Mouse (Mus musculus): Measurements from ENCODE around the gene Mroh2a. TPM values are rescaled to one million over a fixed set of nuclear protein-coding genes. Genes with fewer than 3 reads are reported as not detected.

Mroh2a gene
- total and polyA plus RNA-seq, 3 experiments = 0.06 to 0.13 TPM; not detected in 1

GRCm38 (mm10) chr1:88250023-88250422, 23.2 kb downstream of the Mroh2a start:
- Histone ChIP-seq H3K4me1 (ENCODE audit: control insufficient read depth, insufficient read depth, low read length) (no peaks in the 10 kb centered on the region), H3K79me2 (replicated peaks; ENCODE audit: control insufficient read depth, insufficient read depth, low read length) (no peaks in the 10 kb centered on the region), H3K9ac (ENCODE audit: low read depth, low read length) (no peak overlapping the region), H3K27ac (no peak overlapping the region), H3K36me3 (ENCODE audit: control insufficient read depth, insufficient read depth, low read length) (no peaks in the 10 kb centered on the region), H3K27me3 (ENCODE audit: control insufficient read depth, insufficient read depth, low read length) (no peaks in the 10 kb centered on the region), H3K4me3 (no peak overlapping the region)
- no peak for DNase-seq
- intact Hi-C loops (cut with DNase I) = no loop called here
- TF ChIP-seq EP300 (IDR thresholded peaks at IDR 0.05; ENCODE audit: insufficient read depth, low read depth, low read length) (no peak), POLR2A (IDR thresholded peaks at IDR 0.05; ENCODE audit: insufficient read depth, low read depth, low read length) (no peak), CTCF (IDR thresholded peaks at IDR 0.05) (no peak)
- WGBS = 71% methylated on average over 5 of the region's 5 CpGs

DNA sequence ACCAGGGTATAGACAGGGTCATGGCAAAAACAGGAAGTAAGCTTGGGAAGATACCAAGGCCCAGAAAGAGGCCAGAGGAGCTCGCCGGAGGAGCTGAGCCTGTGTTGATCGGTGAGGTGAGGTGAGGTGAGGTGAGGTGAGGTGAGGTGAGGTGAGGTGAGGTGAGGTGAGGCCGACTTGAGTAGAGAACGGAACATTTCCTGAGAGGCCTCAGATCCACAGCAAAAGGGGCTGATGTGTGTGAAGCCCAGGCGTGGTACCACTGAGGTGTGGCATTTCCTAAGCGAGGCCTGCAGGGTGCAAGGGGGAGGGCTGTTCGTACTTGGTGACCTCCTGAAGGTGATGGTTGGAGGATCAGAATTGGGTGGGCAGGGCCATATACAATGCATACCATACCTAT, 26.3 kb downstream of the Mroh2a start:
- intact Hi-C loops (cut with DNase I) = no loop called here
- Histone ChIP-seq H3K4me1 (ENCODE audit: control insufficient read depth, insufficient read depth, low read length) (no peaks in the 10 kb centered on the region), H3K36me3 (ENCODE audit: control insufficient read depth, insufficient read depth, low read length) (no peaks in the 10 kb centered on the region), H3K4me3 (no peak overlapping the region), H3K27ac (no peak overlapping the region), H3K27me3 (ENCODE audit: control insufficient read depth, insufficient read depth, low read length) (no peaks in the 10 kb centered on the region), H3K79me2 (replicated peaks; ENCODE audit: control insufficient read depth, insufficient read depth, low read length) (no peaks in the 10 kb centered on the region), H3K9ac (ENCODE audit: low read depth, low read length) (no peak overlapping the region)
- DNase-seq = no peak
- 66% methylated on average over 8 of the region's 8 CpGs for whole genome bisulfite sequencing
- TF ChIP-seq EP300 (IDR thresholded peaks at IDR 0.05; ENCODE audit: insufficient read depth, low read depth, low read length) (no peak), POLR2A (IDR thresholded peaks at IDR 0.05; ENCODE audit: insufficient read depth, low read depth, low read length) (no peak), CTCF (IDR thresholded peaks at IDR 0.05) (no peak)

- 60% methylated on average over 6 of the region's 6 CpGs for WGBS
- Histone ChIP-seq H3K4me1 (ENCODE audit: control insufficient read depth, insufficient read depth, low read length) (no peaks in the 10 kb centered on the region), H3K9ac (ENCODE audit: low read depth, low read length) (no peak overlapping the region), H3K36me3 (ENCODE audit: control insufficient read depth, insufficient read depth, low read length) (no peaks in the 10 kb centered on the region), H3K4me3 (no peak overlapping the region), H3K27ac (no peak overlapping the region), H3K79me2 (replicated peaks; ENCODE audit: control insufficient read depth, insufficient read depth, low read length) (no peaks in the 10 kb centered on the region), H3K27me3 (ENCODE audit: control insufficient read depth, insufficient read depth, low read length) (no peaks in the 10 kb centered on the region)
- intact Hi-C loops (cut with DNase I) = no loop called here
- TF ChIP-seq POLR2A (IDR thresholded peaks at IDR 0.05; ENCODE audit: insufficient read depth, low read depth, low read length) = no peak
- TF ChIP-seq CTCF (IDR thresholded peaks at IDR 0.05) = no peak
- TF ChIP-seq EP300 (IDR thresholded peaks at IDR 0.05; ENCODE audit: insufficient read depth, low read depth, low read length) = no peak
- DNase-seq = no peak
These were observed 26.8 kb downstream of the Mroh2a start for GRCm38 (mm10) chr1:88253540-88253939.

- Histone ChIP-seq H3K4me3 (no peak overlapping the region), H3K36me3 (ENCODE audit: control insufficient read depth, insufficient read depth, low read length) (no peaks in the 10 kb centered on the region), H3K79me2 (replicated peaks; ENCODE audit: control insufficient read depth, insufficient read depth, low read length) (no peaks in the 10 kb centered on the region), H3K27ac (no peak overlapping the region), H3K9ac (ENCODE audit: low read depth, low read length) (no peak overlapping the region), H3K4me1 (ENCODE audit: control insufficient read depth, insufficient read depth, low read length) (peaks cover 3% of the 10 kb centered on the region), H3K27me3 (ENCODE audit: control insufficient read depth, insufficient read depth, low read length) (no peaks in the 10 kb centered on the region)
- intact Hi-C loops (cut with DNase I) = no loop called here
- 80% methylated on average over 12 of the region's 12 CpGs for WGBS
- TF ChIP-seq POLR2A (IDR thresholded peaks at IDR 0.05; ENCODE audit: insufficient read depth, low read depth, low read length) = no peak
- no peak for TF ChIP-seq EP300 (IDR thresholded peaks at IDR 0.05; ENCODE audit: insufficient read depth, low read depth, low read length)
- TF ChIP-seq CTCF (IDR thresholded peaks at IDR 0.05) = no peak
- DNase-seq = no peak
These were observed 28.1 kb downstream of the Mroh2a start for GRCm38 (mm10) chr1:88254793-88255465.

- no peak for TF ChIP-seq EP300 (IDR thresholded peaks at IDR 0.05; ENCODE audit: insufficient read depth, low read depth, low read length)
- no peak for TF ChIP-seq POLR2A (IDR thresholded peaks at IDR 0.05; ENCODE audit: insufficient read depth, low read depth, low read length)
- no peak for TF ChIP-seq CTCF (IDR thresholded peaks at IDR 0.05)
- no peak overlapping the region for H3K4me3 ChIP-seq
- no peak overlapping the region for H3K27ac ChIP-seq
- H3K4me1 ChIP-seq (ENCODE audit: control insufficient read depth, insufficient read depth, low read length) = peaks cover 3% of the 10 kb centered on the region
- WGBS = 52% methylated on average over 2 of the region's 2 CpGs
- no peak for DNase-seq
- H3K79me2 ChIP-seq (replicated peaks; ENCODE audit: control insufficient read depth, insufficient read depth, low read length) = no peaks in the 10 kb centered on the region
- no peaks in the 10 kb centered on the region for H3K36me3 ChIP-seq (ENCODE audit: control insufficient read depth, insufficient read depth, low read length)
- H3K27me3 ChIP-seq (ENCODE audit: control insufficient read depth, insufficient read depth, low read length) = no peaks in the 10 kb centered on the region
- intact Hi-C loops (cut with DNase I) = no loop called here
- H3K9ac ChIP-seq (ENCODE audit: low read depth, low read length) = no peak overlapping the region
These were observed 28.7 kb downstream of the Mroh2a start for GRCm38 (mm10) chr1:88255466-88255857.

GRCm38 (mm10) chr1:88255989-88256754, 29.4 kb downstream of the Mroh2a start:
- Histone ChIP-seq H3K27me3 (ENCODE audit: control insufficient read depth, insufficient read depth, low read length) (no peaks in the 10 kb centered on the region), H3K79me2 (replicated peaks; ENCODE audit: control insufficient read depth, insufficient read depth, low read length) (no peaks in the 10 kb centered on the region), H3K9ac (ENCODE audit: low read depth, low read length) (no peak overlapping the region), H3K4me3 (no peak overlapping the region), H3K36me3 (ENCODE audit: control insufficient read depth, insufficient read depth, low read length) (no peaks in the 10 kb centered on the region), H3K4me1 (ENCODE audit: control insufficient read depth, insufficient read depth, low read length) (peaks cover 3% of the 10 kb centered on the region), H3K27ac (no peak overlapping the region)
- TF ChIP-seq POLR2A (IDR thresholded peaks at IDR 0.05; ENCODE audit: insufficient read depth, low read depth, low read length) (no peak), CTCF (IDR thresholded peaks at IDR 0.05) (no peak), EP300 (IDR thresholded peaks at IDR 0.05; ENCODE audit: insufficient read depth, low read depth, low read length) (no peak)
- DNase-seq = no peak
- intact Hi-C loops (cut with DNase I) = no loop called here
- WGBS = 75% methylated on average over 13 of the region's 13 CpGs

All from heart, adult 2 months (tissue).